Mouse (Mus musculus): ENCODE data around the gene Ddx5. TPM values are rescaled to one million over a fixed set of nuclear protein-coding genes. Genes with fewer than 3 reads are reported as not detected.

The Ddx5 gene
- total and polyA plus RNA-seq, 2 experiments from 2014 or later: 173 to 282 TPM

DNA sequence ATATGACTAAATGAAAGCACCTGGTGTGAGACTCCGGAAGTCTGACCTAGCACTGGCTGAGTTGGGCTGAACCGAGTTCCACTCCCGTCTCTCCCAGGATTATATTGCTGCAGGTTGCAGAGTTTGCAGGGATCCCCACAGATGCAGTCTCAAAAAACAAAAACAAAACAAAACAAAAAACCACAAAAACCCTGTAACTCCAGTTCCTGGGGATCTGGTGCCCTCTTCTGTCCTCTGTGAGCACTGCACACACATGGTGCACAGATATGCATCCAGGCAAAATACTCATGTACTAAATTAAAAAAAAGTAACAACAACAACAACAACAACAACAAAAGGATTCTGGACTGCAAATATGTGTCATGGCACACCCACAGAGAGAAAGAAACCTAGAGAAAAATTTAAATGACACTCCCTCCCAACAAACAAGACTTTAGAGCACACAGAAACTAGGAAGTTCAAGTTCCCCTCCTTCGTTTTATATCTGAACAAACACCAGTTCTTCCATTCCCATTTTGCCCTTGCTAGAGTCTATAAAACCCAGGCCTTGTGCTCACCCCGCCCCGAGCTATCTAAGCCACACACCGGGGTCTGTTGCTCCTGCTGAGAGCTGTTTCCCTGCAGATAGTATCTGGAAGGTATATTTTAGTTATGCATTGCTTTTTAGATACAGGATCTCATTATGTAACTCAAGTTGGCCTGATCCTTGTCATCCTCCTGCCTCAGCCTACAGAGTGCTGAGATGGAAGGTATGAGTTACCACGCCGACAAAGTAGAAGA lies 18.6 kb downstream of the Ddx5 start:
- no peak for ATAC-seq (ENCODE audit: insufficient read depth, low read depth)
- WGBS: 96% methylated on average over 9 of the region's 9 CpGs

DNA sequence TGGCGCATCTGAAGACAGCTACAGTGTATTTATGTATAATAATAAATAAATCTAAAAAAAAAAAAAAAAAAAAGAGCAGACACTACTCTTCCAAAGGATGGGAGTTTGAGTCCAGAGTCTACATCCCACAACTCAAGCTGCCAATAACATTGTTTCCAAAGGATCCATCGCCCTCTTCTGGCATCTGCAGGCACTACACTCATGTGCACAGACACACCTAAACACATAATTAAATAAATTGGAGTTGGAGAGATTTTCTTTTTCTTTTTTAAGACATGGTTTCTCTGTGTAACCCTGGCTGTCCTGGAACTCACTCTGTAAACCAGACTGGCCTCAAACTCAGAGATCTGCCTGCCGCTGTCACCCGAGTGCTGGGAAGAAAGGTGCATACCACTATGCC lies 21.5 kb downstream of the Ddx5 start:
- WGBS: 91% methylated on average over 4 of the region's 4 CpGs
- Histone ChIP-seq H3K9me3 (replicated peaks; ENCODE audit: control insufficient read depth, low read length) (no peaks in the 10 kb centered on the region; the same call in 1 of the 2 replicates), H3K36me3 (replicated peaks; ENCODE audit: control insufficient read depth, insufficient read depth, low read length) (peaks cover 53% of the 10 kb centered on the region), H3K27ac (ENCODE audit: low read depth) (no peak overlapping the region), H3K9ac (replicated peaks; ENCODE audit: low read depth, low read length) (no peak overlapping the region), H3K4me3 (ENCODE audit: low read depth, low read length) (no peak overlapping the region), H3K4me1 (ENCODE audit: control insufficient read depth, insufficient read depth) (no peaks in the 10 kb centered on the region; the same call in 1 of the 2 replicates), H3K4me2 (ENCODE audit: low read depth, low read length) (no peak overlapping the region), H3K27me3 (ENCODE audit: control insufficient read depth, insufficient read depth, low read length) (no peaks in the 10 kb centered on the region)
- TF ChIP-seq EP300 (IDR thresholded peaks at IDR 0.05; ENCODE audit: low read depth) (no peak), CTCF (IDR thresholded peaks at IDR 0.05; ENCODE audit: low read depth) (no peak)
- DNase-seq (ENCODE audit: low spot score): no peak
- no peak for ATAC-seq (ENCODE audit: insufficient read depth, low read depth)

More for the DNA sequence above, 18.6 kb downstream of the Ddx5 start:
- Histone ChIP-seq H3K36me3 (replicated peaks; ENCODE audit: control insufficient read depth, insufficient read depth, low read length) (peaks cover 81% of the 10 kb centered on the region), H3K4me1 (ENCODE audit: control insufficient read depth, insufficient read depth) (no peaks in the 10 kb centered on the region), H3K4me2 (ENCODE audit: low read depth, low read length) (no peak overlapping the region), H3K4me3 (ENCODE audit: low read depth, low read length) (no peak overlapping the region), H3K9ac (replicated peaks; ENCODE audit: low read depth, low read length) (no peak overlapping the region), H3K27ac (ENCODE audit: low read depth) (no peak overlapping the region), H3K27me3 (ENCODE audit: control insufficient read depth, insufficient read depth, low read length) (no peaks in the 10 kb centered on the region), H3K9me3 (replicated peaks; ENCODE audit: control insufficient read depth, low read length) (no peaks in the 10 kb centered on the region; the same call in 1 of the 2 replicates)
- TF ChIP-seq EP300 (IDR thresholded peaks at IDR 0.05; ENCODE audit: low read depth) (no peak), CTCF (IDR thresholded peaks at IDR 0.05; ENCODE audit: low read depth) (peak; percentile 41)
- DNase-seq (ENCODE audit: low spot score): no peak

DNA sequence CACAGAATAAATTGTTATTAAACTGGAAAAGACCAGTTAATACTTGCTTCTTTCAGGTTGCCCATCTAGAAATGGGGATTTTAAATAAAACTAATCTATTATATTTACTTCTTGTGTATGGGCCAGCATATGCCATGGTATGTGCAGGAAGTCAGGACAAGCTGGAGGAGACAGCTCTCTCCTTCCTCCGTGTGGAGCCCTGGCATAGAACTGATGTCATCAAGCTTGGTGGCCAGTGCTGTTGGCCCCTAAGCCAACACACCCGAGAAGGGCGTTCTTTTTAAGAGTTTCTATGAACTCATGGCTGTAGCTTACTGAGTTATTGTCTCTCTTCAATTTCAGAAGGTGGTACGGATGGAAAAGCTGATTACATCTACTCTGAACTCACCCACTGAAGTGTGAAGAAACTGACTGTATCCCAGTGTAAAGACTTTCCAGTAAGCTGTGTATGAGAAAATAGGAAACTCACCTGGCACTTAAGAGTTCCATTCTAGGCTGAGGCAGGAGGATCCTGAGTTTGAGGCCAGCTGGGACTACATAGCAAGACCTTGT lies 22.3 kb downstream of the Ddx5 start:
- no peak overlapping the region for H3K9ac ChIP-seq (replicated peaks; ENCODE audit: low read depth, low read length)
- no peak overlapping the region for H3K27ac ChIP-seq (ENCODE audit: low read depth)
- H3K4me1 ChIP-seq (ENCODE audit: control insufficient read depth, insufficient read depth): peaks cover 5% of the 10 kb centered on the region
- ATAC-seq (ENCODE audit: insufficient read depth, low read depth) (no peak), DNase-seq (ENCODE audit: low spot score) (no peak)
- no peaks in the 10 kb centered on the region; the same call in 1 of the 2 replicates for H3K9me3 ChIP-seq (replicated peaks; ENCODE audit: control insufficient read depth, low read length)
- no peak overlapping the region for H3K4me2 ChIP-seq (ENCODE audit: low read depth, low read length)
- H3K36me3 ChIP-seq (replicated peaks; ENCODE audit: control insufficient read depth, insufficient read depth, low read length): peaks cover 44% of the 10 kb centered on the region
- no peak overlapping the region for H3K4me3 ChIP-seq (ENCODE audit: low read depth, low read length)
- 86% methylated on average over 4 of the region's 4 CpGs for WGBS
- H3K27me3 ChIP-seq (ENCODE audit: control insufficient read depth, insufficient read depth, low read length): no peaks in the 10 kb centered on the region
- TF ChIP-seq EP300 (IDR thresholded peaks at IDR 0.05; ENCODE audit: low read depth) (no peak), CTCF (IDR thresholded peaks at IDR 0.05; ENCODE audit: low read depth) (no peak)

DNA sequence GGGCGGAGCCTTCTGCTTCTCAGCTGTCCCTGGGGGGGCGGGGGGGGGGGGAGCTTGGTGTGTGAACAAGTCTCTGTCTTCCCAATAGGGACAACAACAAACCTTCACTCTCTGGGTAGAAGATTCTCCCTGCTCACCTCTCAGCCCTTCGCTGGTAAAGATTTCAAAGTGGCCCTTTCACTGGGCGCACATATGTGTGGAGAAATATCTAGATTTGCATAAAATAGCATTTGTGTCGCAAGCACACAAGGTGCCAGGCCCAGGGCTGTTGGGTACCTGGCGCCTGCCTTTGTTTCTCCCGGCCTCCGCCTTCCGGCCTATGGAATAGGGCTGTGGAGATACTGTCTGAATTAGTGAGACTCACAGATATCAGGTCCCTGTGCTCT lies 26.2 kb downstream of the Ddx5 start:
- TF ChIP-seq CTCF (IDR thresholded peaks at IDR 0.05; ENCODE audit: low read depth) (no peak), EP300 (IDR thresholded peaks at IDR 0.05; ENCODE audit: low read depth) (no peak)
- no peak overlapping the region for H3K4me2 ChIP-seq (ENCODE audit: low read depth, low read length)
- H3K27me3 ChIP-seq (ENCODE audit: control insufficient read depth, insufficient read depth, low read length): no peaks in the 10 kb centered on the region
- ATAC-seq (ENCODE audit: insufficient read depth, low read depth) (no peak), DNase-seq (ENCODE audit: low spot score) (no peak)
- H3K4me1 ChIP-seq (ENCODE audit: control insufficient read depth, insufficient read depth): peaks cover 7% of the 10 kb centered on the region
- H3K4me3 ChIP-seq (ENCODE audit: low read depth, low read length): no peak overlapping the region
- H3K9me3 ChIP-seq (replicated peaks; ENCODE audit: control insufficient read depth, low read length): no peaks in the 10 kb centered on the region; the same call in 1 of the 2 replicates
- peaks cover 17% of the 10 kb centered on the region for H3K36me3 ChIP-seq (replicated peaks; ENCODE audit: control insufficient read depth, insufficient read depth, low read length)
- H3K9ac ChIP-seq (replicated peaks; ENCODE audit: low read depth, low read length): no peak overlapping the region
- WGBS: 60% methylated on average over 9 of the region's 9 CpGs
- peak overlapping the region; percentile 69 for H3K27ac ChIP-seq (ENCODE audit: low read depth)

DNA sequence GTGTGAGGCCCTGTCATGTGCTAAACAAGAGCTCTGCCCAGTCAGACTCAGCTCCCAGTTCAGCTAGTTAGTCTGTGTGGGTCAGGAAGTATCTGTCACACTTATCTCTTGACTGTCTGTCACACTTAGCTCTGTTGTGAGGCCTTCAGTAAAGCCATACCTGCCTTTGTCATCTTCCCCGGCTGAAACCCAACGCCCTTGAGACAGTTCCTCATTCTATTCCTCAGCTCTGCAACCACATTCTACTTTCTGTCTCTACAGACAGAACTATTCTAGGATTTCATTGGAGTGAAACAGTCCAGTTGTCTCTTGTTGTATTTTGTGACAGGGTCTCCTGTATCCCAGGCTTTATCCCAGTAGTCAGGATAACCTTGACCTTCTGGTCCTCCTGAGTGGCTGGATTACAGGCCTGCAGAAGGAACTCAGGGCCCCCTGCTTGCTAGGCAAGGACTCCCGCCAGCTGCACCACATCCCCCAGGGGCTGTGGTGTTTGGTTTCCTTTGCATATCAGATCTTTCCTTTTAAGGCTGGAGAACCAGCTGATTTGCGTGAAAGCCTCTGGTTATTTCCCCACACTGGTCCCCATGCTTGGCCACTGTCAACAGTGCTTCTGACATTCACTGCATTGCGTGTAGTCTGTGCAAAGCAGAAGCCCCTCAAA lies 26.7 kb downstream of the Ddx5 start:
- H3K4me3 ChIP-seq (ENCODE audit: low read depth, low read length): no peak overlapping the region
- peaks cover 13% of the 10 kb centered on the region for H3K36me3 ChIP-seq (replicated peaks; ENCODE audit: control insufficient read depth, insufficient read depth, low read length)
- TF ChIP-seq EP300 (IDR thresholded peaks at IDR 0.05; ENCODE audit: low read depth) (no peak), CTCF (IDR thresholded peaks at IDR 0.05; ENCODE audit: low read depth) (no peak)
- H3K9me3 ChIP-seq (replicated peaks; ENCODE audit: control insufficient read depth, low read length): no peaks in the 10 kb centered on the region
- no peaks in the 10 kb centered on the region for H3K27me3 ChIP-seq (ENCODE audit: control insufficient read depth, insufficient read depth, low read length)
- peak overlapping the region; percentile 69 for H3K27ac ChIP-seq (ENCODE audit: low read depth)
- peaks cover 7% of the 10 kb centered on the region for H3K4me1 ChIP-seq (ENCODE audit: control insufficient read depth, insufficient read depth)
- H3K4me2 ChIP-seq (ENCODE audit: low read depth, low read length): no peak overlapping the region
- 9% methylated on average over 5 of the region's 5 CpGs for WGBS
- ATAC-seq (ENCODE audit: insufficient read depth, low read depth): peak; percentile 75
- H3K9ac ChIP-seq (replicated peaks; ENCODE audit: low read depth, low read length): no peak overlapping the region
- DNase-seq (ENCODE audit: low spot score): peak; percentile 48

Data from heart, postnatal 0 days (tissue).